Comparison of ENCODE assay signal across 8 mouse cellular contexts in genomic region chr13:13612882-13613281, GRCm38 (mm10). TPM values are rescaled to one million over a fixed set of nuclear protein-coding genes. Genes with fewer than 3 reads are reported as not detected.
DNase-seq lines count a peak whose midpoint lies in the region; ATAC-seq and TF ChIP-seq lines count a peak whose summit lies in the region.

No protein-coding gene starts in this region.

- intact Hi-C loops in left cerebral cortex, postnatal 14 days (cut with DNase I) = loop anchor here (2.0 kb wide), 1 partner anchor 96 kb away; no protein-coding TSS in a partner anchor

- peak; percentile 27 for TF ChIP-seq CTCF in ES-Bruce4 (IDR thresholded peaks at IDR 0.05; ENCODE audit: low read depth, low read length)
- TF ChIP-seq CTCF in brain, embryonic 14.5 days (IDR thresholded peaks at IDR 0.05; ENCODE audit: borderline replicate concordance, extremely low read depth, insufficient read depth, insufficient read length) = peak; percentile 31; the same call in 1 of the 2 replicates

- no peak overlapping the region for H3K27ac ChIP-seq in ES-Bruce4 (ENCODE audit: insufficient read depth, low read length)
- H3K27ac ChIP-seq in heart, embryonic 16.5 days (ENCODE audit: low read length) = no peak overlapping the region
- no peak overlapping the region for H3K27ac ChIP-seq in limb, embryonic 10.5 days

- WGBS in heart, embryonic 16.5 days = 88% methylated on average over 1 of the region's 1 CpGs
- 71% methylated on average over 1 of the region's 1 CpGs for WGBS in limb, embryonic 10.5 days

- no peak overlapping the region for H3K9ac ChIP-seq in ES-Bruce4 (ENCODE audit: low read depth, poor library complexity, severe bottlenecking)
- H3K9ac ChIP-seq in heart, embryonic 16.5 days (ENCODE audit: low read length) = no peak overlapping the region

- ATAC-seq in heart, embryonic 16.5 days (replicated peaks; ENCODE audit: extremely low read depth, insufficient read depth, low FRiP score) = peak; percentile 37; the same call in 1 of the 2 replicates

- DNase-seq in layer of hippocampus, adult 11-12 months (ENCODE audit: low spot score) = peak; percentile 43
- no peak for DNase-seq in layer of hippocampus, postnatal 25 days (ENCODE audit: extremely low spot score in 1 of 2, low spot score in 1 of 2)
- DNase-seq in brain, embryonic 14.5 days (ENCODE audit: low read depth) = peak; percentile 47
- DNase-seq in left cerebral cortex, postnatal 14 days (ENCODE audit: low spot score in 2 of 2) = peak; percentile 34 to 50
- DNase-seq in telencephalon, adult 2 months (ENCODE audit: low read depth, low spot score) = peak; percentile 46
- no peak for DNase-seq in limb, embryonic 10.5 days (ENCODE audit: low spot score)

- H3K4me1 ChIP-seq in ES-Bruce4 (ENCODE audit: control insufficient read depth, insufficient read depth, low read length) = no peaks in the 10 kb centered on the region
- H3K4me1 ChIP-seq in heart, embryonic 16.5 days (ENCODE audit: control insufficient read depth, insufficient read depth, low read length) = no peaks in the 10 kb centered on the region
- H3K4me1 ChIP-seq in limb, embryonic 10.5 days = no peaks in the 10 kb centered on the region

- no peak for TF ChIP-seq EP300 in ES-Bruce4 (IDR thresholded peaks at IDR 0.05; ENCODE audit: insufficient read depth, low read depth, low read length)

- H3K36me3 ChIP-seq in ES-Bruce4 (ENCODE audit: control insufficient read depth, insufficient read depth, low read length, poor library complexity, severe bottlenecking) = no peaks in the 10 kb centered on the region
- H3K36me3 ChIP-seq in heart, embryonic 16.5 days (ENCODE audit: control insufficient read depth, insufficient read depth) = peaks cover 3% of the 10 kb centered on the region; the same call in 1 of the 2 replicates
- H3K36me3 ChIP-seq in limb, embryonic 10.5 days = 0 out of 2 replicates have a peak, but pooled peaks cover 1% of the 10 kb centered on the region

- no peaks in the 10 kb centered on the region for H3K27me3 ChIP-seq in ES-Bruce4 (ENCODE audit: control insufficient read depth, insufficient read depth, low read length, poor library complexity, severe bottlenecking)
- H3K27me3 ChIP-seq in heart, embryonic 16.5 days (ENCODE audit: control insufficient read depth, insufficient read depth, low read length) = no peaks in the 10 kb centered on the region
- no peaks in the 10 kb centered on the region for H3K27me3 ChIP-seq in limb, embryonic 10.5 days (ENCODE audit: low read depth, poor library complexity, severe bottlenecking)

- H3K9me3 ChIP-seq in ES-Bruce4 (replicated peaks; ENCODE audit: control insufficient read depth, insufficient read depth, low read length, poor library complexity, severe bottlenecking) = no peaks in the 10 kb centered on the region
- H3K9me3 ChIP-seq in heart, embryonic 16.5 days (replicated peaks; ENCODE audit: control insufficient read depth, low read length) = no peaks in the 10 kb centered on the region
- H3K9me3 ChIP-seq in limb, embryonic 10.5 days (replicated peaks) = no peaks in the 10 kb centered on the region

- no peak overlapping the region for H3K4me2 ChIP-seq in heart, embryonic 16.5 days (ENCODE audit: low read depth, low read length)

- TF ChIP-seq POLR2A in ES-Bruce4 (IDR thresholded peaks at IDR 0.05; ENCODE audit: insufficient read depth, low read length) = no peak
- TF ChIP-seq POLR2A in brain, embryonic 14.5 days (IDR thresholded peaks at IDR 0.05; ENCODE audit: borderline replicate concordance, extremely low read depth, insufficient read depth, insufficient read length, poor library complexity, severe bottlenecking) = no peak

- no peak overlapping the region for H3K4me3 ChIP-seq in ES-Bruce4 (ENCODE audit: low read depth, low read length)
- no peak overlapping the region for H3K4me3 ChIP-seq in heart, embryonic 16.5 days (ENCODE audit: low read length)
- no peak overlapping the region for H3K4me3 ChIP-seq in limb, embryonic 10.5 days

RNA-seq across cellular contexts. Expression of gene Lyst, which starts 22.7 kb away (rescaled TPM):
- 10 to 100 TPM; 76.2 to 86.3 TPM for total RNA-seq in layer of hippocampus, postnatal 25 days (2021)
- polyA plus RNA-seq in ES-Bruce4 (2011; ENCODE audit: insufficient read depth, insufficient read length, low read depth, missing spikeins) = 8.2 and 9.8 TPM in 2 replicates
- polyA plus RNA-seq in brain, embryonic 14.5 days (2012; rRNA removed) = 4.8 and 7.3 TPM in 2 replicates
- 3.2 TPM in 2 replicates for polyA plus RNA-seq in heart, embryonic 16.5 days (2015; fragmentation: Nextera tagmentation; extraction: Ambion mirVana)
- total RNA-seq in left cerebral cortex, postnatal 14 days (2021) = 10 to 100 TPM; 34.8 to 44.6 TPM
- 2.3 TPM in 2 replicates for polyA plus RNA-seq in limb, embryonic 10.5 days (2016; fragmentation: Nextera tagmentation; extraction: Ambion mirVana)

Comparison
In these comparisons a context has a peak if more than half of its experiments do, and no peak if none do; other contexts are left out.
1. DNase-seq: peak in layer of hippocampus, adult 11-12 months (single experiment), brain, embryonic 14.5 days (single experiment), left cerebral cortex, postnatal 14 days (2 of 2) and telencephalon, adult 2 months (single experiment); none in layer of hippocampus, postnatal 25 days (0 of 2) and limb, embryonic 10.5 days (single experiment).